Mouse (Mus musculus) liver, postnatal 0 days (tissue): ENCODE data around the gene Tas2r139. TPM values are rescaled to one million over a fixed set of nuclear protein-coding genes. Genes with fewer than 3 reads are reported as not detected.
"Not testable (repeated sequence)": the region's sequence is repeated elsewhere in the genome, so short reads cannot be mapped to it uniquely, and the experiment has no call there.

ENCODE experiments used
- ATAC-seq: fragments of 200-750 bp; cut with Nextera tagmentation; 2 replicates; pipeline ENCODE4 v1.8.0; 2017; ENCODE audit warnings: mild to moderate bottlenecking, moderate library complexity
- DNase-seq: peaks from one replicate; pipeline ENCODE4 v3.0.0-alpha.2; 2016
- H3K27ac ChIP-seq: fragments of 300-500 bp; sonication (generic); 2 replicates; pipeline ENCODE4 v1.5.1; 2014; ENCODE audit warnings: antibody characterized with exemption, moderate library complexity, mild to moderate bottlenecking, low read depth
- H3K27me3 ChIP-seq: fragments of 300-500 bp; sonication (generic); 2 replicates; pipeline ENCODE4 v1.6.1; 2014; ENCODE audit warnings: low read length, control low read depth, mixed read lengths; ENCODE audit not compliant: insufficient read depth
- H3K36me3 ChIP-seq: fragments of 300-500 bp; sonication (generic); replicated peaks from 2 replicates; pipeline ENCODE4 v1.6.1; 2014; ENCODE audit warnings: mild to moderate bottlenecking, control low read depth, low read length, moderate library complexity, mixed read lengths; ENCODE audit not compliant: insufficient read depth
- H3K4me1 ChIP-seq: fragments of 300-500 bp; sonication (generic); 2 replicates; pipeline ENCODE4 v1.6.1; 2014; ENCODE audit warnings: antibody characterized with exemption, mild to moderate bottlenecking, control low read depth; ENCODE audit not compliant: insufficient read depth
- H3K4me2 ChIP-seq: fragments of 300-500 bp; sonication (generic); 2 replicates; pipeline ENCODE4 v1.6.1; 2014; ENCODE audit warnings: low read depth, mild to moderate bottlenecking, low read length, moderate library complexity, mixed read lengths
- H3K4me3 ChIP-seq: fragments of 300-500 bp; sonication (generic); 2 replicates; pipeline ENCODE4 v1.5.1; 2014; ENCODE audit warnings: low read depth, low read length
- H3K9ac ChIP-seq: fragments of 300-500 bp; sonication (generic); replicated peaks from 2 replicates; pipeline ENCODE4 v1.6.1; 2014; ENCODE audit warnings: mild to moderate bottlenecking, moderate library complexity
- H3K9me3 ChIP-seq: fragments of 300-500 bp; sonication (generic); 2 replicates; pipeline ENCODE4 v1.6.1; 2016; ENCODE audit warnings: mild to moderate bottlenecking, control low read depth, low read length, mixed read lengths
- CTCF ChIP-seq: sonication (generic); IDR thresholded peaks from 2 replicates; pipeline ENCODE4 v1.5.1; 2016; ENCODE audit warnings: antibody characterized with exemption, low read depth
- EP300 ChIP-seq: IDR thresholded peaks from 2 replicates; pipeline ENCODE4 v1.6.1; 2016; ENCODE audit warnings: antibody characterized with exemption, low read depth, mild to moderate bottlenecking
- WGBS: fragments of 180-500 bp; shearing (Covaris S2); extraction: QIAGEN DNeasy Blood & Tissue Kit; methylation state at CpG from one replicate; pipeline ENCODE4 v1.1.7; 2014; ENCODE audit not compliant: insufficient replicate concordance; 5-methylcytosine and 5-hydroxymethylcytosine counted together
- polyA plus RNA-seq: library from polyadenylated mRNA; unstranded; fragments of >200 nt; fragmentation: Nextera tagmentation; extraction: Ambion mirVana; gene quantifications from 2 replicates; pipeline ENCODE4 v1.2.1, GENCODE M21; 2015

Gene Tas2r139
- polyA plus RNA-seq, result not detected in 2 replicates

GRCm38 (mm10) chr6:42140636-42141035 is at the start of gene Tas2r139:
Tas2r139 (plus strand) TSS chr6:42140936.
- Histone ChIP-seq H3K9ac (no peak within 1 kb of the TSS), H3K4me1 (no peaks in the 10 kb centered on the region), H3K27me3 (no peaks in the 10 kb centered on the region), H3K36me3 (no peaks in the 10 kb centered on the region), H3K4me3 (no peak within 1 kb of the TSS), H3K27ac (no peak within 1 kb of the TSS), H3K9me3 (no peaks in the 10 kb centered on the region), H3K4me2 (no peak within 1 kb of the TSS)
- DNase-seq, result no peak
- no peak for TF ChIP-seq EP300
- no peak for TF ChIP-seq CTCF
- ATAC-seq, result no peak
- 72% methylated on average over 3 of the region's 3 CpGs for WGBS

- H3K4me1 ChIP-seq, DNase-seq, H3K9ac ChIP-seq, H3K27me3 ChIP-seq, H3K27ac ChIP-seq, ATAC-seq, H3K4me3 ChIP-seq, H3K4me2 ChIP-seq, H3K36me3 ChIP-seq, H3K9me3 ChIP-seq: not testable (repeated sequence)
- 76% methylated on average over 15 of the region's 15 CpGs for WGBS
Measured at GRCm38 (mm10) chr6:42151115-42151514, 10.4 kb downstream of the Tas2r139 start.

- no peak overlapping the region for H3K4me2 ChIP-seq
- WGBS, result 62% methylated on average over 1 of the region's 1 CpGs
- no peak overlapping the region for H3K27ac ChIP-seq
- H3K4me3 ChIP-seq, result no peak overlapping the region
- DNase-seq (no peak), ATAC-seq (no peak)
- no peaks in the 10 kb centered on the region for H3K4me1 ChIP-seq
- H3K27me3 ChIP-seq, result no peaks in the 10 kb centered on the region
- no peak overlapping the region for H3K9ac ChIP-seq
- H3K36me3 ChIP-seq, result no peaks in the 10 kb centered on the region
- TF ChIP-seq CTCF, result no peak
- no peak for TF ChIP-seq EP300
- H3K9me3 ChIP-seq, result no peaks in the 10 kb centered on the region
Measured at GRCm38 (mm10) chr6:42182462-42182861, 41.7 kb downstream of the Tas2r139 start.

GRCm38 (mm10) chr6:42186230-42186629 is 45.5 kb downstream of the Tas2r139 start:
- H3K4me2 ChIP-seq, result no peak overlapping the region
- DNase-seq (no peak), ATAC-seq (no peak)
- no peak overlapping the region for H3K4me3 ChIP-seq
- no peaks in the 10 kb centered on the region for H3K27me3 ChIP-seq
- H3K9me3 ChIP-seq, result no peaks in the 10 kb centered on the region
- H3K9ac ChIP-seq, result no peak overlapping the region
- 33% methylated on average over 3 of the region's 3 CpGs for WGBS
- no peaks in the 10 kb centered on the region for H3K4me1 ChIP-seq
- TF ChIP-seq CTCF (no peak), EP300 (no peak)
- H3K27ac ChIP-seq, result no peak overlapping the region
- no peaks in the 10 kb centered on the region for H3K36me3 ChIP-seq

Other genes starting within 250 kb of the Tas2r139 start
- not detected in 2 replicates for gene Sval1, start 189.3 kb upstream of the Tas2r139 start, polyA plus RNA-seq
- gene Sval3, start 172.8 kb upstream of the Tas2r139 start, polyA plus RNA-seq, result not detected in 2 replicates
- gene Sva, start 102.5 kb upstream of the Tas2r139 start, polyA plus RNA-seq, result not detected in 2 replicates
- gene Tas2r144, start 74.4 kb downstream of the Tas2r139 start, polyA plus RNA-seq, result not detected in 2 replicates
- gene Gstk1, start 105.0 kb downstream of the Tas2r139 start, polyA plus RNA-seq, result 20.5 and 26.7 TPM in 2 replicates
- not detected in 2 replicates for gene Tmem139, start 121.0 kb downstream of the Tas2r139 start, polyA plus RNA-seq
- 10.3 and 11.1 TPM in 2 replicates for gene Casp2, start 124.0 kb downstream of the Tas2r139 start, polyA plus RNA-seq
- 0.09 TPM in 1 of 2 replicates, not detected in the other for gene Clcn1, start 145.7 kb downstream of the Tas2r139 start, polyA plus RNA-seq
- gene Fam131b, start 183.7 kb downstream of the Tas2r139 start, polyA plus RNA-seq, result not detected in 2 replicates
- 55.3 and 57.8 TPM in 2 replicates for gene Zyx, start 208.7 kb downstream of the Tas2r139 start, polyA plus RNA-seq
- 16.8 and 18.7 TPM in 2 replicates for gene Epha1, start 232.3 kb downstream of the Tas2r139 start, polyA plus RNA-seq